Mouse (Mus musculus) kidney, adult 9 months (tissue): Measurements from ENCODE around the gene Olfr1419.
"Not testable (repeated sequence)": the region's sequence is repeated elsewhere in the genome, so short reads cannot be mapped to it uniquely, and the experiment has no call there.

Source experiments
- DNase-seq: peaks from one replicate; pipeline ENCODE4 v3.0.0; 2022

Olfr1419 gene

DNA sequence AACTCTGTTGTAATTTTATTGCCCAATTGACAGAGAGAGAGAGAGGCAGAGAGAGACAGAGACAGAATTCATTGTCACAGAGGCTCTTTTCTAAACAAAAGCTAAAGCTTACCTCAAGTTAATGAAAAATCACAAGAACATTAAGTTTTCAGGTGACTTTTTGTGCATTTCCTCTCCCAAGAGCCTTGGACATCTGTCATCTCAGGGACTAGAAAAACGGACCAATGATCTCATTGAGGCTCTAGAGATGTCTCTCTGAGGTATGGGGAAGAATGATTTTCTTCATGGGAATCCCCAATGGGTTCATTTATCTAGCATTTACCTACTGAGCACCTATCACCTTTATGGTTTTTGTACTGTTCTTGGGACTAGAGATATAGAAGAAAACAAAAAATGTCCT, at the start of gene Olfr1419:
Olfr1419 (minus strand) TSS at position 101 of the 400 bp plus-strand sequence.
- DNase-seq: no peak

DNA sequence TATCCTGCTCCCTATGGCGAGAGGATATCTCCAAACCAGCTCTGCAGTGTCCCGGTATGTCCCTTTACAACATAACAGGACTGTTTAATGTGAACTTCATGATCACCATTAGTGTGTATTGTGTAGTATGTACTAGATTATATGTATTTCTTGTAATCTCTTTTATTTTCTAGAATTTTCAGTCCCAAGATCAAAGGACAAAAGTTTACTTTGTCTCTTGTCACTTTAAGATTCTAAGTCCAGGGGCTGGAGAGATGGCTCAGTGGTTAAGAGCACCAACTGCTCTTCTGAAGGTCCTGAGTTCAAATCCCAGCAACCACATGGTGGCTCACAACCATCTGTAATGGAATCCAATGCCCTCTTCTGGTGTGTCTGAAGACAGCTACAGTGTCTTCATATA, 47.6 kb upstream of the Olfr1419 start:
- DNase-seq: not testable (repeated sequence)

DNA sequence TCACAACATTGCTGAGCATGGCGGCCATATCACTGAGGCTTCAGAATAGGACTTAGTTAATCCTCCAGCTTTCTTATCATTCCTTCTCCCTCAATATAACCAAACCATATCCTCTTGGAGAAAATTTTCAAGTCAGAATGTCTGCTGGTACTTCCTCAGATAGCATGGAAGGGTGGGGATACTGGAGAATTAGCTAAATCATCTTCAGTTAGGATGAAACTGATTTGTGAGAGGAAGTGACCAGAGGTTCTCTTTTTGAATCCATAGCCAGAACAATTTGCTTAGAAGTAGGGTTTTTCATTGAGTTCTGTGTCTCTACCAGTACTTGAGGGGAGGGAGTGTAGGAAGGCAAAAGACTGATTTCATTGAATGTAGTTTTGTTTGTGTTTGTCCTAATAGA, 47.2 kb upstream of the Olfr1419 start:
- no peak for DNase-seq

DNA sequence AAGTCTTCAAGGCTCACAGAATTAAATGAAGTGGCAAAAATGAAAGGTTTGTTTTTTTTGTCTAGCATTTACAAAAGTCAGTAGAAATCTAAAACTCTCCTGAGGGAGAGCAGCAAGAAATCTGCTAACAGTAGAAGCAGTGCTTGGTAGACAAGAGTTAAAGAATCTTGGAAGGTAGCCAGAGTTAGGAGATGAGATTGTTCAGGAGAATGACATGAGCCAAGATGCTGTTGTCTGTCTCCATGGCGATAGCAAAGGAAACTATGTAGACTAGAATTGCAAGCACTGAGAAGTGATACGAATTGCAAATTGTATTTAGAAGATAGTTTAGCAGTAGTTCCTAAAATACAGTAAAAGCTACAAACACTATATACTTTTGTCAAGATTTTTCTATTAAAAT, 40.9 kb upstream of the Olfr1419 start:
- peak; percentile 35 for DNase-seq

DNA sequence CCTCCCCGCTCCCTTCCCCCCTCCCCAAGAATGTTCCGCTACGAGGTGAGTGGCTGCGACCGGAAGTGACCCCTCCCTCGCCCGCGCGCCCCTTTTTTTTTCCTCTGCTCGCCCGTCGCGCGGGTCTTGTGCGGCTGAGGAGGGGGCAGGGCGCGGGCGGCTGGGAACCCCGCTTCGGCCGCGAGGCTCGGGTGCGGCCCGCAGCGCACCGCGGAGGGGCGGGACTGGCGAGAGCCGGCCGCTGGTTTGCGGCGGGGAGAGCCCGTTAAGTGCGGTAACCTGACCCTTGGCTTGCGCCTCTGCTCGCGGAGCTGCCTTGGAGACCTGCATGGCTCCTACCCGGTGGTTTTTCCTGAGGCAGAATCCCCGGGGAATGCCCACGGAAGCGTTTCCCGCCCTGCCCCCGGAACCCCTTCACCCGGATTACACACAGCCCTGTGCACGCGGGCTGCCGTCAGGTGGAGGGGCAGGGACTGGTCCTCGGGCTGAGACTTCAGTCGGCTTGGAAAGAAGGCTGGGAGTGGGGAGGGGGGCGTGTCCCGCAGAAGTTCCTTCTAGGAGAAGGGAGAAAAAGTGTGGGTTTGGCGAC, 37.7 kb upstream of the Olfr1419 start:
- peak; percentile 61 for DNase-seq

DNA sequence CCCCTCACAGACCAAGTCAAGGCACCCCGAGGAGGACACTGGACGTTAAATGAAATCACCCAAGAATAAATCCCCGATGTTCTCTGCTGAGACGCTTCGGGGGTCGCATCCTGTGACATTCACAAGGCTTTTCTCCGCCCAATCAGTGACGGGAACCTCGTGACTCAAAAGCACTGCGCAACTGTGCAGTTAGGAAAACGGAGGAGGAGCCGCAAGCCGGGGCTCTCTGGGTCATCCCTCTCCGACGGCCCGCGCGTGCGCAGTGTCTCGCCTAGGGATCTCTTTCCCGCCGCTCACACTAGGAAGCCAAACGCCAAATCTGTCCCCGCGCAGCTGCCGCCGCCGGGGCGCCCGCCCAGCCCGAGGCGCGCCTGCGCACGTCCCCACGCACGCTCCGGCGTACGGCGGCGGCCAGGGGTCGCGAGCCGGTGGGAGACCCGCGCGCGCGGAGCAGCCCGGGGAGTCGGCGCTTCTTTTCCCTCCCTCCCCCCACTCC, 37.2 kb upstream of the Olfr1419 start, which contains the start of gene Patl1:
Patl1 (plus strand) TSS at position 363 of the 496 bp plus-strand sequence.
- peak; percentile 99 for DNase-seq

DNA sequence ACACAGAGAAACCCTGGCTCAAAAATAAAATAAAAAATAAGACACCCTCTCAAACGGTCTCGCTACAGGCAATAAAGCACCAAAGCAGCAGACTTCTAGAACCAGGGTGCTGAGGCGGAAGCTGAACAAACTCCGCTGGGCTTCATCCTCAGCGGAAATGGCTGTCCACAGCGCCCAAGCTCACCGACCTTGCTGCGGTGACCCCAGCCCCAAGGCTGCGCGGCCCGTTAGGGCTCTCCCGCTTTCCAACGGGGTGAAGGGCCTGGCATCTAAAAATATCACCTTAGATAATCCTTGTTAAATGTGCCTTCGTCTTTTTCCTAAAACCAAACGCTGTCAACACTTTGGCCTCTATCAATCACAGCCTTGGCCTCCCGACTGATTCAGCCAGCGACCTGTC, 36.7 kb upstream of the Olfr1419 start:
- DNase-seq: no peak

DNA sequence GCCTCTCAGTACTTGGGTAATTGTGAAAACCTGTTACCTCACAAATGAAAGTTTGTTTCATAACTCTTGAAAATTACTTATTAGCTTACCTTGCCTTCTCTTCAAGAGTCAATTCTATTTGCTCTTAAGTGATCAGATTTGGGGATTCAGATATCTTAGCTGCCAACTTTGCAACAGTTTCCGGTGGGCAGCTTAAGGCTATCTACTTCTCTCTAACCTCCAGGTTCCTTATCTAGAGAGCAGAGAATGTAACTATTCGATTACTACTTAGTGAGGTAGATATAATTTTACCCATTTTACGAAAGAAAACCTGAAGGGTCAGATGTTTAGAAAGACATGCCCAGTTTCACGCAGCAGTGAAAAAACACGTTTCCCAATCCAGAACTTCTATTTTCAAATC, 36.1 kb upstream of the Olfr1419 start:
- DNase-seq: no peak

DNA sequence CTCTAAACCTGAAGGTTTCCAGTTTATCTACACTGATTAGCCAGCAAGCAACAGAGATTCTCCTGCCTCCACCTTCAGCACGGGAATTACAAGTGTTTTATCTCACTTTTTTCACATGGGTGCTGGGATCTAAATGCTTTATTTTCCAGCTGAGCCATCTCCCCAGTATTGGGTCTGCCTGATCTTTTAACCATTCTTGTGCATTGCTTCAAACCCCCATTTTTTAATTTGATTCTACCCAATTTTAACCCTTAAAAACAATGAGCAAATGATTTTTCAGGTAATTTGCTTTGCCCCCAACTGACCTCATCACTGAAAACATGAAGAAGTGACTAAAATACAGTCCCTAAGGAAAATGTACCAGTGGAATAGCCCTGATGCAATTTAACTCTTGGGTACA, 11.4 kb upstream of the Olfr1419 start, which contains the start of gene Olfr1420:
Olfr1420 (plus strand) TSS at position 301 of the 400 bp plus-strand sequence.
- DNase-seq: no peak

DNA sequence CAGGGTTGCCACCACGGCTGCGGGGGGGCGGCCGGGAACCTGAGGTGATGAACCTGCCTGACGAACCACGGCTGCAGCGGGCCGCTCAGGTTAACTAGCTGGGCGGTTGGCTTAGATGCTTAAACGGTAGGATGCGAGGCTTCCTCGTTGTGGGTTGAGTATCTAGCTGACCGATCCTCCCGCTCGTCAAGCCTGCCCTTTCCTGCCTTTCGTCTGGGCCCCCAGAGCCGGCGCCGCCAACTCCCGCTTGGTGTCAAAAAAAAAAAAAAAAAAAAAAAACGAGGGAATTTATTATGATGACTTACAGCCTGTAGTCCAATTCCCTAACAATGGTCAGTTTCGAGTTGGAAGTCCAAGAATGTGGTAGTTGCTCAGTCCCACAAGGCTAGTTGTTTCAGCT, 3.5 kb upstream of the Olfr1419 start:
- not testable (repeated sequence) for DNase-seq

DNA sequence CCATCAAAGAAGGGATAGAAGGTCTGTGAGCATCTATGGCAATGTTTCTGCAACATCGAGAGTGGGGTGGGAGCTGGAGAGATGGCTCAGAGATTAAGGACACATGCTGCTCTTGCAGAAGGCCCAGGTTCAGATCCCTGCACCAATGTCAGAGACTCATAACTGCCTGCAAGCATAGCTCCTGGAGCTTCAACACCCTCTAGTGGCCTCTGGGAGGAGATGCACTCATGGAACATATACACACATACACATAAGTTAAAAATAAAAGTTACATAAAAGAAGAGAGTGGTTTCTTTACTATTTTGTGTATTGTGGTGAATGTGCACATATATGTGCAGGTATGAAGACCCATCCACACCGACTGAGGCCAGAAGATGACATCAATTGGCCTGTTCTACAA, 7.1 kb downstream of the Olfr1419 start:
- no peak for DNase-seq

DNA sequence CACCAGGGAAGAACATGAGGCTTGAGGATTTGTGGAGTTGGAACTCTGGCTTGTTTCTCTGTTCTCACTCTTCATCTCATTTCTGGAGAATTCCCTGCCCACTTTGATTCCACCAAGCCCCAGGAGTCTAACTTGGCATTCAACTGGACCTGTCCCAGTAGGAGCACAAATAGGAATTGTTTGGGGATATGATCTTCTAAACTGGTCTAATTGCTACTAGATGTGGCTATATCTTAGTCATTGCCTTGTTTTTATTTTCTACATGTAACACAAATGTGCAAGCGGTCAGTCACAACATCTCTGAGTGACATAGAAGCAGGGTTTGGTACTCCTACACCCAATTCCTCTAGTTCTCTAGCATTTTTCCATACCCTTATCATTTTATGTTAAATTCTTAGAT, 13.9 kb downstream of the Olfr1419 start, which contains the start of gene Olfr1418:
Olfr1418 (minus strand) TSS at position 101 of the 400 bp plus-strand sequence.
- DNase-seq: no peak

DNA sequence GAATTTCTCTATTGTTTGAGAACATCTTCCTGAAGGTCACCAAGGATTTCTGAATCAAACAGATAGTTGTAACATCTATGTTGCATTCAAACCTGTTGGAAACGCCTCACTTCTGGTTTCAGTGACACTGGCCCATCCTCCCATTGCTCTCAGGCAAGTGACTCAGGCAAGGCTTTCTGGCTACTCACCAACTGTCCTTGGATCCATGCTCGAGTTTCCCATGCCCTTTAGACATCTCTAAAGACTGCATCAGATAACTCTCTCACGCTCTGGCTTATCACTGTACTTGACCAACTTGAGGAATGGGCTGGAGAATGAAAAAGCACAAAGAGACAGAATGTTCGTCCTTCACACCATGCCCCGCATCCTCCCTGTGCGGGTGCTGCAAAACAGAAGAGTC, 18.4 kb downstream of the Olfr1419 start:
- no peak for DNase-seq

DNA sequence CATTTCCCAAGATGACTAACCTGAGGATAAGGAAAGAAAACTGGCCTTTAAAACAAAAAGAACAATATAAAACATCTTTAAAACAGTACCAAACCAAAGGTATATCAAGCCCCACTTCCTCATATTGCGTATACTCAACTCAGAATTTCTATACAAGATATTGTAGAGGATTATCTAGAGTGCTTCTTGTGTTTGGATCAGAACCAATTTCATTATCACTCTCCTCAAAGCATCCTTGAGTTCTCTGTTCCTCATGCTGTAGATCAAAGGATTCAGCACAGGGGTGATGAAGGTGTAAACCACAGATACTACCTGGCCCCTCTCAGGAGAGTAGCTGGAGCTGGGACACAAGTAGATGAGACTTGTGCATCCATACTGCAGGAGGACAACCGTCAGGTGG, 20.1 kb downstream of the Olfr1419 start:
- DNase-seq: no peak

DNA sequence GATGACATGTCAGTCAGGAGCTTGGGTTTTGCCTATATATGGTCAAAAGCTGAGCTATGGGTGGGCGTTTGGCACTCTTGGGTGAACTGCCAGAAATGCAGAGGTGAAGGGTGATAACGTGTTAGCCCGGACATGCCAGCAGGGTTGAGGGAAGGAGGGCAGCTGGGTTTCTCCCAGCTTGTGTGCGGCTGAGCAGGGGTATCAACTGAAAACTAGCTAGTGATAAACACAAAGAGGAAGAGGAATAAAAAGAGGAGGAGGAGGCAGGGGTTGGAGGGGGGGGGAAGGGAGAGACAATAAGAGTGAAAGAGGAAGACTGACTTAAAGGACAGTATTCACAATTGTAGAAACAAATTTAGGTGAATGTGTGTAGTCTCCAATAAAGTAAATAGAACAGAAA, 22.3 kb downstream of the Olfr1419 start:
- no peak for DNase-seq

DNA sequence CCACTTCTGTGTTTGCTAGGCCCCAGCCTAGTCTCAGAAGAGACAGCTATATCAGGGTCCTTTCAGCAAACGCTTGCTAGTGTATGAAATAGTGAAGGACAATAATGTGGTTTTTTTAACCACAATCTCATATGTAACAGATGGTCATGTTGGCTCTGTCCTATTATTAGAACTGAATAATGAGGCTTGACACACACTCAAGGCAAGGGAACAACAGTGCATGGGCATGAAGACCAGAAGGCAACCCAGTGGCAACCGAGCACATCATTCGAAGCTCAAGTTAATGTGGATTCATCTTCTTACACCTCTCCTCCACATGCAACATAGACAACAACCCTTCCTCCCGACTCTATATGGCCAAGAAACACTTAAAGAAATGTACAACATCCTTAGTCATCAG, 28.6 kb downstream of the Olfr1419 start:
- DNase-seq: no peak

DNA sequence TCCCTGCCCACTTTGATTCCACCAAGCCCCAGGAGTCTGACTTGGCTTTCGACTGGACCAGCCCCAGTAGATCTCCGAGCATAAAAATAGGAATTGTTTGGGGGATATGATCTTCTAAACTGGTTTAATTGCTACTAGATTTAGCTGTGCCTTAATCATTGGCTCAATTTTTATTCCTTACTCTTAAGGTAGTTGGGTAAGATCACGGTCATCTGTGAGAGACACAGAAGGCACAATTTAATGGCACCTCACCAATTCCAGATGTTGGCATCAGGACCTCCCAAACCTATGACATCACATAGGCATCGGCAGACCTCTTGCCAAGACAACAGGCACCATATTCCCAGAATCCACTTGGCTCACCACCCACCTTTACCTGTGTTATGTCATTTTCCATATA, 35.8 kb downstream of the Olfr1419 start, which contains the start of gene Olfr1417:
Olfr1417 (minus strand) TSS at position 101 of the 400 bp plus-strand sequence.
- no peak for DNase-seq

DNA sequence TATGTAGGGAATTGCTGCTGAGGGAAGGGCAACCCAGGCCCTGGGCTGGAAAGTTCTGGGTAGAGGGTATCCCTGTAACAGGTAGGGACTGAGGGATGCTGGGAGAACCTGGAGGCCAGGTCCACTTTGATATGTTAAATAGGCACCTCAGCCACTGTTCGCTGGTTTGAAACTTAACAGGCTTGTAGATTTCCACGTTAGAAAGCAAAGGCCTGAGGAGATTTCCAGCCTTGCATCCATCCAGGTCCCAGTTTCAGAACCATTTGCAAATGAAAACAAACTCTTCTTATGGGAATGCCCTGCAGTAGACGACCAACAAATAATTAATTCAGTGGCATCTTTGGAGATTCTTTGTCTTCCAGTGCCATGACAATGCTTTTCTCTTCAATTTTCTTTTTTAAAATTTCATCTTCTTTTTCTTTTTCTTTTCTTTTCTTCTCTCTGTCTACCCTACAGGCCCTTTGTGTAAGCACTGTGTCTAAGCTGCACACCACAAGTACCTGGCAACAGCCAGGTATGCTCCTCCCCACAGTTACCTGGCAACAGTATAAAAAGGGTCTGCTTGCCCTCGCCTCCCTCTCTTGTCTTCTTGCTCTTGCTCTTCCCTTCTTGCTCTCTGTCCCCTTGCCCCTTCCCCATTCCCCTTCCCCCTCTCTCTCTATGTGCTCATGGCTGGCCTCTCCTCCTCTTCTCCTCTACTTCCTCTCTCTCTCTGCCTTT, 51.4 kb downstream of the Olfr1419 start:
- DNase-seq: no peak

DNA sequence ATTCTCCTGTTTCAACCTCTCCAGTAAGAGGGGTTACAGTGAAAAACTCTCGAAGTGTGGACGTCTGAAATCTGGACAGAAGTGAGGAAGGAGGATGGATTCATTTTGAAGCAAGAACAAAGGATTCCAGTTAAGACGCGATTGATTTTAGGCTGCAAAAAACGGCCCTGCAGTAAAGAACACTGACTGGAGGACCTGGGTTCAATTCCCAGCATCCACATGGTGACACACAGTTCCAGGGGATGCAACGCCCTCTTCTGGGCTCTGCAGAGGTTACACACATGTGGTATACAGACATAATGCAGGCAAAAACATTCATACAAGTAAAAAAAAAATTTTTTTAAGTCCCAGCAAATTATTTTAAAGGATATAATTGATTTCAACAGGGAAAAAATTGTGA, 54.7 kb downstream of the Olfr1419 start:
- no peak for DNase-seq

DNA sequence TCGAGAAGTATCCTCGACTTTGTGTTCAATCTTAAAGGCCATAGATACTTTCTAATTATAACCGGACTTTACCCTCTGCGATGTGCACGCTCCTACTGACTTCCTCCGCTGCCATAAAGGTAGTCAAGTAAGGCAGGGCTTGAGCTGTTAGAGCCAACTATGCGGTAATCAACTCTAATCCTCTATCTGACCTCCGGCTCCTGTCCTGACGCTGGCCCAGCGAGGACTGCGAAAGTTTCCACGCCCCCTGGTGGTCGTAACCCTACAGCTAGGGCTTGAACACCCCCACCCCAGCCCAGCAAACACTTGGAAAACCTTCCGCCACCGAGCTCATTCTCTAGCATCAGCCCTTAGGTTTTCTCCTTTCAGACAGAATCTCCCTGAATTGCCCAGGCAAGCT, 55.1 kb downstream of the Olfr1419 start:
- peak; percentile 85 for DNase-seq

DNA sequence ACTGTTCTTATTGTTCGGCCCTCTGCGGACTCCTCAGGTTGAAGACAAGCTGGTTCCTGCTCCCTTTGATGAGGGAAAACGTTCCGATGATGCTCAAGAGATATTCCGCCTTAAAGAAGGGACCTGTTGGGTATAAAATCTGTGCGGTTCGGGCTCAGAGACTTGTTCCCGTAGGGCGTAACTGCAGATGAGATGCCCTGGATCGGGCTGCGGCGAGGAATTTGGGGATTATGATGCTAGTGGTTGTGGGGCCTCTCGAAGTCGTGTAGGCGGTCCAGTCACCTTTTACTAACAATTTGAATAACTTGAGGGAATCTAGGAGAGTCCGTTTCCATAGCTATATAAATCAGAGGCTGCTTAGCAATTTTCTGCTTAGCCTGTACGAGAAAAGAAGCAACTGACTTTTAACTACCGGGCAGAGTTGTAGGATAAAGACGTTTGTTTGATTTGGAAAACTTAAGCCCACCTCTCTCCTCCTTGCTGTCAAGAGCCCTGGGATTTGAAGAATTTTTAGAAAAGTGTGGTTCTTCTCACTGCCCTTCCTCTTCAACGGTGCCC, 55.7 kb downstream of the Olfr1419 start, which contains the start of gene Stx3:
Stx3 (minus strand) TSS at position 261 of the 558 bp plus-strand sequence.
- no peak for DNase-seq
